9 mouse cellular contexts compared by ENCODE assay signal in genomic region chr11:107129641-107130040, GRCm38 (mm10). TPM values are rescaled to one million over a fixed set of nuclear protein-coding genes. Genes with fewer than 3 reads are reported as not detected.
DNase-seq lines count a peak whose midpoint lies in the region; ATAC-seq and TF ChIP-seq lines count a peak whose summit lies in the region.
"Had no signal": no experiment of that assay in that cellular context is flagged by ENCODE, and none has a peak within 500 bp of the region (broad histone marks: within the 10 kb centered on the region; RNA-seq: fewer than 3 reads in every experiment).

No protein-coding gene starts in this region.

- H3K4me2 ChIP-seq in heart, embryonic 14.5 days (ENCODE audit: low read length), result peak overlapping the region; percentile 94
- peak overlapping the region; percentile 80 for H3K4me2 ChIP-seq in hindbrain, embryonic 15.5 days
- H3K4me2 ChIP-seq in midbrain, embryonic 12.5 days (replicated peaks), result peak overlapping the region; percentile 80

- TF ChIP-seq EP300 in MEL (IDR thresholded peaks at IDR 0.05; ENCODE audit: low read depth in 1 of 2, low read length in 2 of 2), result no peak

- peaks cover 5 to 20% of the 10 kb centered on the region in 2 experiments for H3K4me1 ChIP-seq in heart, embryonic 14.5 days (ENCODE audit: control insufficient read depth in 2 of 2, insufficient read depth in 2 of 2, low read length in 2 of 2)
- H3K4me1 ChIP-seq in MEL (ENCODE audit: control insufficient read depth in 1 of 2, insufficient read depth in 2 of 2, low read length in 2 of 2), result peaks cover 4 to 12% of the 10 kb centered on the region in 2 experiments
- H3K4me1 ChIP-seq in hindbrain, embryonic 15.5 days (replicated peaks), result peaks cover 42% of the 10 kb centered on the region
- H3K4me1 ChIP-seq in midbrain, embryonic 12.5 days, result peaks cover 35% of the 10 kb centered on the region

- ATAC-seq in heart, embryonic 14.5 days (ENCODE audit: insufficient number of reproducible peaks, insufficient read depth, low FRiP score, low read depth), result no peak
- no peak for ATAC-seq in hindbrain, embryonic 15.5 days (ENCODE audit: low FRiP score, low read depth)
- no peak for ATAC-seq in midbrain, embryonic 12.5 days (ENCODE audit: low FRiP score, low read depth)
- ATAC-seq in megakaryocyte progenitor cell, adult 5-6 weeks (replicated peaks; ENCODE audit: poor library complexity), result no peak

- WGBS in heart, embryonic 14.5 days, result 27% methylated on average over 2 of the region's 2 CpGs
- 34% methylated on average over 2 of the region's 2 CpGs for WGBS in hindbrain, embryonic 15.5 days
- 27% methylated on average over 2 of the region's 2 CpGs for WGBS in midbrain, embryonic 12.5 days

- no peak overlapping the region for H3K27ac ChIP-seq in heart, embryonic 14.5 days (replicated peaks in 1 of 2; ENCODE audit: control insufficient read depth in 1 of 2, insufficient read depth in 1 of 2, low read depth in 2 of 2, low read length in 2 of 2)
- no peak overlapping the region for H3K27ac ChIP-seq in MEL (ENCODE audit: control insufficient read depth, low read depth, low read length)
- no peak overlapping the region for H3K27ac ChIP-seq in hindbrain, embryonic 15.5 days (replicated peaks)
- H3K27ac ChIP-seq in midbrain, embryonic 12.5 days (replicated peaks), result no peak overlapping the region

- no peak for TF ChIP-seq POLR2A in MEL (IDR thresholded peaks at IDR 0.05; ENCODE audit: control insufficient read depth in 1 of 2, insufficient read depth in 1 of 2, low read depth in 1 of 2, low read length in 2 of 2, poor library complexity in 1 of 2)

- peak overlapping the region; percentile 97 for H3K9ac ChIP-seq in heart, embryonic 14.5 days (ENCODE audit: low read length)
- peak overlapping the region; percentile 82 for H3K9ac ChIP-seq in MEL (ENCODE audit: control insufficient read depth, low read depth, low read length, poor library complexity, severe bottlenecking)
- H3K9ac ChIP-seq in hindbrain, embryonic 15.5 days, result peak overlapping the region; percentile 31; the same call in 1 of the 2 replicates
- no peak overlapping the region; the same call in 1 of the 2 replicates for H3K9ac ChIP-seq in midbrain, embryonic 12.5 days (replicated peaks)

- no peaks in the 10 kb centered on the region for H3K27me3 ChIP-seq in heart, embryonic 14.5 days (ENCODE audit: control insufficient read depth, insufficient read depth, low read length)
- no peaks in the 10 kb centered on the region for H3K27me3 ChIP-seq in MEL (ENCODE audit: control insufficient read depth in 1 of 2, insufficient read depth in 2 of 2, low read length in 2 of 2)
- H3K27me3 ChIP-seq in hindbrain, embryonic 15.5 days, result no peaks in the 10 kb centered on the region
- no peaks in the 10 kb centered on the region for H3K27me3 ChIP-seq in midbrain, embryonic 12.5 days

- TF ChIP-seq RAD21 in MEL (IDR thresholded peaks at IDR 0.05; ENCODE audit: low read depth, low read length), result no peak

- 0 out of 2 replicates have a peak, but pooled peaks cover 2% of the 10 kb centered on the region for H3K36me3 ChIP-seq in heart, embryonic 14.5 days (ENCODE audit: control insufficient read depth, insufficient read depth, low read length)
- H3K36me3 ChIP-seq in MEL (ENCODE audit: control insufficient read depth in 1 of 2, insufficient read depth in 2 of 2, low read length in 2 of 2), result peaks cover 1 to 26% of the 10 kb centered on the region in 2 experiments; a peak in 2 of 4 replicates
- no peaks in the 10 kb centered on the region for H3K36me3 ChIP-seq in hindbrain, embryonic 15.5 days
- no peaks in the 10 kb centered on the region for H3K36me3 ChIP-seq in midbrain, embryonic 12.5 days

- peak overlapping the region in 1 of 2 experiments; percentile 89; a peak in 2 of 4 replicates for H3K4me3 ChIP-seq in heart, embryonic 14.5 days (ENCODE audit: control insufficient read depth in 1 of 2, insufficient read depth in 1 of 2, low read depth in 1 of 2, low read length in 2 of 2)
- peak overlapping the region; percentile 12 to 97; a peak in 2 of 4 replicates for H3K4me3 ChIP-seq in MEL (ENCODE audit: control insufficient read depth in 1 of 2, insufficient read depth in 1 of 2, low read depth in 2 of 2, low read length in 2 of 2)
- peak overlapping the region; percentile 68 for H3K4me3 ChIP-seq in hindbrain, embryonic 15.5 days
- H3K4me3 ChIP-seq in midbrain, embryonic 12.5 days, result peak overlapping the region; percentile 98

- no peak for TF ChIP-seq CTCF in MEL (IDR thresholded peaks at IDR 0.05 in 2 of 3, conservative IDR thresholded peaks at IDR 0.05 in 1 of 3; ENCODE audit: control insufficient read depth in 1 of 3, insufficient read depth in 1 of 3, low read depth in 2 of 3, low read length in 3 of 3, poor library complexity in 1 of 3, severe bottlenecking in 1 of 3)

- no peak for DNase-seq in heart, postnatal 10 days
- peak; percentile 70 for DNase-seq in MEL (ENCODE audit: low read depth, low spot score)
- no peak for DNase-seq in adrenal gland, postnatal 10 days
- DNase-seq in right cerebral cortex, postnatal 14 days, result no peak
- DNase-seq: gastrocnemius, postnatal 25 days had no signal

- intact Hi-C loops in heart, postnatal 10 days (cut with DNase I), result loop anchor here (5.0 kb wide), 1 partner anchor 132 kb away; the partner anchor contains the start of gene Kpna2

- no peaks in the 10 kb centered on the region for H3K9me3 ChIP-seq in heart, embryonic 14.5 days (ENCODE audit: control insufficient read depth, low read length)
- no peaks in the 10 kb centered on the region for H3K9me3 ChIP-seq in MEL (replicated peaks; ENCODE audit: insufficient read depth, low read length)
- no peaks in the 10 kb centered on the region for H3K9me3 ChIP-seq in hindbrain, embryonic 15.5 days
- H3K9me3 ChIP-seq in midbrain, embryonic 12.5 days, result no peaks in the 10 kb centered on the region

- H3K79me2 ChIP-seq in MEL (ENCODE audit: control insufficient read depth, insufficient read depth, low read length, poor library complexity), result peaks cover 60% of the 10 kb centered on the region

TF ChIP-seq in MEL, 35 proteins besides CTCF, POLR2A, EP300 and RAD21:
- no peak for TF ChIP-seq SMC3 (IDR thresholded peaks at IDR 0.05; ENCODE audit: low read depth, low read length)
- no peak; the same call in 1 of the 2 replicates for TF ChIP-seq MXI1 (IDR thresholded peaks at IDR 0.05; ENCODE audit: low read depth, low read length)
- TF ChIP-seq ELF1 (IDR thresholded peaks at IDR 0.05; ENCODE audit: low read depth, low read length), result no peak
- TF ChIP-seq JUND (IDR thresholded peaks at IDR 0.05; ENCODE audit: low read depth, low read length), result no peak
- TF ChIP-seq CHD1 (IDR thresholded peaks at IDR 0.05; ENCODE audit: low read depth, low read length), result no peak
- TF ChIP-seq NRF1 (IDR thresholded peaks at IDR 0.05; ENCODE audit: insufficient read depth, low read depth, low read length, poor library complexity, severe bottlenecking), result no peak
- TF ChIP-seq SIN3A (IDR thresholded peaks at IDR 0.05; ENCODE audit: low read length), result no peak
- TF ChIP-seq ZMIZ1 (IDR thresholded peaks at IDR 0.05; ENCODE audit: low read depth, low read length), result no peak
- no peak for TF ChIP-seq ETS1 (IDR thresholded peaks at IDR 0.05; ENCODE audit: low read depth, low read length)
- TF ChIP-seq USF2 (IDR thresholded peaks at IDR 0.05; ENCODE audit: borderline replicate concordance in 1 of 2, insufficient read depth in 1 of 2, low read depth in 1 of 2, low read length in 2 of 2), result no peak
- TF ChIP-seq MYB (IDR thresholded peaks at IDR 0.05; ENCODE audit: low read depth, low read length), result no peak
- TF ChIP-seq ZNF384 (IDR thresholded peaks at IDR 0.05; ENCODE audit: low read depth, low read length), result no peak
- TF ChIP-seq TAL1 (IDR thresholded peaks at IDR 0.05; ENCODE audit: low read length), result no peak
TF ChIP-seq in MEL: peak in this region for 0.

RNA-seq across cellular contexts. Expression of gene Bptf, which starts 2.3 kb away (rescaled TPM):
- polyA plus RNA-seq in heart, embryonic 14.5 days (2014; fragmentation: Nextera tagmentation; extraction: Ambion mirVana), result 25.6 and 31.3 TPM in 2 replicates
- total RNA-seq in heart, postnatal 10 days (2021), result 10 to 100 TPM; 35.5 to 40.9 TPM
- total RNA-seq in MEL (2012; rRNA removed), result 27.5 and 31.2 TPM in 2 replicates
- polyA plus RNA-seq in MEL (2012; ENCODE audit: insufficient read depth in 1 of 2, insufficient read length in 2 of 2, low read depth in 1 of 2, low replicate concordance in 2 of 2, missing spikeins in 1 of 2), result 10 to 100 TPM; 52.7 to 55.4 TPM
- 27.1 and 32.9 TPM in 2 replicates for polyA plus RNA-seq in hindbrain, embryonic 15.5 days (2015; fragmentation: Nextera tagmentation; extraction: Ambion mirVana)
- polyA plus RNA-seq in midbrain, embryonic 12.5 days (2016; fragmentation: Nextera tagmentation; extraction: Ambion mirVana), result 44.0 and 45.6 TPM in 2 replicates
- total RNA-seq in adrenal gland, postnatal 10 days (2021), result 10 to 100 TPM; 33.6 to 42.5 TPM
- 58.9 and 63.3 TPM in 2 replicates for total RNA-seq in megakaryocyte progenitor cell, adult 5-6 weeks (2015)
- total RNA-seq in megakaryocyte progenitor cell, adult 5-6 weeks (2017), result 36.5 and 43.6 TPM in 2 replicates

RNA-seq across cellular contexts. Expression of gene Nol11, which starts 59.5 kb away (rescaled TPM):
- 43.0 and 43.3 TPM in 2 replicates for polyA plus RNA-seq in heart, embryonic 14.5 days (2014; fragmentation: Nextera tagmentation; extraction: Ambion mirVana)
- 10 to 100 TPM; 21.7 to 24.9 TPM for total RNA-seq in heart, postnatal 10 days (2021)
- 98.9 and 110 TPM in 2 replicates for total RNA-seq in MEL (2012; rRNA removed)
- polyA plus RNA-seq in MEL (2012; ENCODE audit: insufficient read depth in 1 of 2, insufficient read length in 2 of 2, low read depth in 1 of 2, low replicate concordance in 2 of 2, missing spikeins in 1 of 2), result 10 to 100 TPM; 58.5 to 93.8 TPM
- 46.0 and 46.1 TPM in 2 replicates for polyA plus RNA-seq in hindbrain, embryonic 15.5 days (2015; fragmentation: Nextera tagmentation; extraction: Ambion mirVana)
- 67.6 and 69.2 TPM in 2 replicates for polyA plus RNA-seq in midbrain, embryonic 12.5 days (2016; fragmentation: Nextera tagmentation; extraction: Ambion mirVana)
- 10 to 100 TPM; 21.1 to 21.8 TPM for total RNA-seq in adrenal gland, postnatal 10 days (2021)
- 70.6 and 78.4 TPM in 2 replicates for total RNA-seq in megakaryocyte progenitor cell, adult 5-6 weeks (2015)
- 51.1 and 64.7 TPM in 2 replicates for total RNA-seq in megakaryocyte progenitor cell, adult 5-6 weeks (2017)
